Mouse (Mus musculus) kidney, adult 11 months (tissue): Measurements from ENCODE around the gene Prokr1.

Experiments used
- DNase-seq: peaks from one replicate; pipeline ENCODE4 v3.0.0; 2022

Prokr1 gene

GRCm38 (mm10) chr6:87567686-87568593, 22.6 kb downstream of the Prokr1 start:
- DNase-seq = no peak

GRCm38 (mm10) chr6:87565166-87565565, 25.4 kb downstream of the Prokr1 start:
- DNase-seq = no peak

GRCm38 (mm10) chr6:87564356-87564755, 26.2 kb downstream of the Prokr1 start:
- DNase-seq = no peak

GRCm38 (mm10) chr6:87553724-87554123, 36.8 kb downstream of the Prokr1 start:
- no peak for DNase-seq

GRCm38 (mm10) chr6:87552054-87552807, 38.3 kb downstream of the Prokr1 start:
- no peak for DNase-seq

- DNase-seq = no peak
Measured at GRCm38 (mm10) chr6:87547836-87548235, 42.7 kb downstream of the Prokr1 start.

GRCm38 (mm10) chr6:87547431-87547830, 43.1 kb downstream of the Prokr1 start:
- DNase-seq = no peak

DNA sequence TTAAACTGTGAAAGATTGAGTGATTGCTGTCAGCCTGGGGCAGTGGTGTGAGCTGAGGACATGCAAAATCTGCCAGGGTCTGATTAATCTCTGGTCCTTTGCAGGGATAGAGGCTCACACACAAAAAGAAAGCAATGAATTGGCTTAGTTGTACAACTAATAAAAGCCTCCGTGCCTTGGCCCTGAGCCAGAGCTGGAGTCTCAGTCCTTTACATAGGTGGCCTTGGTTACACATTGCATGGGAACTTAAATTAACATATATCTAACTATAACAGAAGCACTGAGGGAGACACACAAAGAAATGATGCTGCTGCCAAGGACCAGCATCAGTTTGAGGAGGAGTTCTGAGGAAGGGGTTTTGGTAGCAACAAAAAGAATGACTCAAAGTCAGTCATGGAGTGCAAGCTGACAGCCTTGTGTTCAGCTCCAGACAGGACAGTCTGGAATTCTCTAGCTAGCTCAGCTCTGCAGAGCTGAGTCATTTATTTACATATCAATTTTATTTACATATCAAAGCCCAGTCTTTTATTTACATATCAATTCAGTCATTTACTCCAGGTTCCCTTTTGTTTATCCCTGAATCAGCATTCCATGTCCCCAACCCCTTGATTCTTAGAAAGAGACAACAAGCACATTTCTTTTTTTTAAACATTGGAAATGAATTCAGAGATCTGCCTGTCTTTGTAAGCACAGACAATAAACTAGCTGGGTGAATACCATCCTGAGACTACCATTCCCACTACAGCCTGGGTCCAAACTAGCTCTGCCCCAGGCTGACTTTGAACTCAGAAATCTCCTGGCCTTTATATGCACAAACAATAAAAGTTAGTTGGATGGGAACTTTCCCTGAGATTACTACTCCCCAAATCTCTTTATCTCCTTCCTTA, 45.0 kb downstream of the Prokr1 start:
- no peak for DNase-seq

GRCm38 (mm10) chr6:87542027-87542426, 48.5 kb downstream of the Prokr1 start:
- peak; percentile 23 for DNase-seq

GRCm38 (mm10) chr6:87541171-87541571, 49.4 kb downstream of the Prokr1 start:
- no peak for DNase-seq

- DNase-seq = peak; percentile 37
Measured at GRCm38 (mm10) chr6:87538376-87539270, 51.9 kb downstream of the Prokr1 start.

DNA sequence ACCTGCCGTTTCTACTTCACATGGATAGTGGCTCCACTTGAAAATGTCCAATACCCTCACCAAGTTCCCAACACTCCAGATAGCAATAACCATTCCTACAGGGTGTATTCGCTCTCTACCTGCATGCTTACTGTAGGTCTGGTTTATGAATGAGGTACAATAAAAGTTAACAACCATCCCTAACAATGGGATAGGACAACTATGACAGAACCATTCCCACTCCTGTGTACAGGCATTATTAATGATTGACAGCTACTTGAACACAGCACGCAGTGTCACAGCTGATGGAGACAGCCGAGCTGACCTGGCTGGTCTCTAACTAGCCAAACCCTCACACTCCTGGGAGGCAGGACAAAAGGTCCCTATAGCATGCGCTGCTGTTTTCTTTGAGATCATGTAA, 52.9 kb downstream of the Prokr1 start:
- DNase-seq = no peak

- no peak for DNase-seq
Measured at GRCm38 (mm10) chr6:87536270-87536669, 54.3 kb downstream of the Prokr1 start.

DNA sequence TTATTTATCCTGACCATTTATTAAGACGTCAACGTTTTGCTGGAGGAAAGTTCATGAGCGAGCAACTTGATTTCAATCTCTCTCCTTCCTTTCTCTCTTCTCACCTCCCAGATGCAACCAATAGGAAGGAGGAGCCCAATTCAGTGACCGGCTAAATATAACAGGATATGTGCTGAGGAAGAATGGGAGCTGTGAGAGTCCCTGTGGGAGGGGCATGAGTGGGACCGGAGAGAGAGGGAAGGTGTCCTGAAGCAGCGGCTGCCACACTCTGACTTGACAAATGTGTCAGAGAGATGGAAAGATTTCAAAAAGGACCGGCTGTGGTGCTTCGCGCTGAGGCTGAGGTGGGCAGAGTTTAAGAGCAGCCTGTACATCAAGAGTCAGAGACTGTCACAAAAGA, 54.9 kb downstream of the Prokr1 start:
- DNase-seq = no peak

DNA sequence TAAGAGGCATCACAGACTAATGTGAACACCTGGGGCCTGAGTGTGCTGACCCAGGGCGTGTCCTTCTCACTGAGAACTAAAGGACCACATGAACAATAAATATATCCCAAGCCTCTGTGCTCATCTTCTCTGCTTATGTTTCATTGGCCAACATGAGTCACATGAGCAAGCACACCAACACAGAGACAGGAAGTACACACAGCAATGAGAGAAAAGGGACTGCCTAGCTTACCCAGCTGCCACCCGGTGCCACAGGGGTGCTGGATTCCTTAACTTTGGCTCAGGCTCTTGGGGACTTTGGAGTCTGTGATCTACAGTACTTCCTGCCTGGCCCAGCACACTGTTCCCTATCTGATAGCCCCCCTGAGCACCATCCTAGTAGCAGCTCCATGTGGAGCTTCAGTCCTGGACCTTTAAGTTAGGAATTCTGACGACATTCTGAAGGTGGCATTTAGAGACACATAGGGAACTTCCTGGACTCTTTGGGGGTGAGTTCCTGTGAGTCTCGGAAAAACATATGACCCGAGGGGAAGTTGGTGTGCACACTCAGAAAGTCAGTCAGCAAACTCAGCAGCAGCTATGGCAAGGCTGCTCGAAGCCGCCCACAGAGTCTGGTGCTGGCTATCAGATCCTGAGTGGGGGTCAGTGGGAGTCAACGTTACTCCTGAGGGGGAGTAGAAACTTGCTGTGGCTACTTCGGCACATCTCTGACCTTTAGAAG, 55.5 kb downstream of the Prokr1 start:
- DNase-seq = no peak

GRCm38 (mm10) chr6:87532953-87533710, 57.4 kb downstream of the Prokr1 start, which contains the start of gene Arhgap25:
Gene Arhgap25, minus strand, starts transcription at chr6:87533259.
- no peak for DNase-seq

GRCm38 (mm10) chr6:87531456-87532015, 59.0 kb downstream of the Prokr1 start:
- no peak for DNase-seq

DNA sequence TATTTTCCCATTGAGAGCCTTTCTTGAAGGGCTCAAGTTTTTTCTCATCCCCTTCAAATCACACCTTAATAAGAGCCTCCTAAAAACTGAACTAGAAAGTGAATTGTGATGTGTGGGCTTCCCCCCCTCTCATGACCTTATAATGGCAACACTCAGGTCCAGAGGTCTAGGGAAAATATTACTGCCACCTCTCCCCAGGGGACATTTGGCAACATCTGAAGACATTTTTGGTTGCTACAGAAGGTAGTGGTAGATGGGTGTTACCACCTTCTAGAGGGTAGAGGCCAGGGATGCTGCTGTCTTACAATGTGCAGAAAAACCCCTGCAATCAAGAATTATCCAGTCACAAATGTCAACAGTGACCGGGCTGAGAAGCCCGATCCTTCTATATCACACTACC, 60.2 kb downstream of the Prokr1 start:
- DNase-seq = no peak
